In genomic region chr13:31191344-31192139, GRCm38 (mm10) we compare ENCODE assay signal across 18 mouse cellular contexts.
"Had no signal": no experiment of that assay in that cellular context is flagged by ENCODE, and none has a peak within 500 bp of the region (broad histone marks: within the 10 kb centered on the region; RNA-seq: fewer than 3 reads in every experiment).

No protein-coding gene starts in this region.

- H3K4me1 ChIP-seq: midbrain, embryonic 10.5 days; midbrain, embryonic 12.5 days; neural tube, embryonic 13.5 days; neural tube, embryonic 15.5 days; stomach, embryonic 15.5 days had no signal

- H3K27ac ChIP-seq: midbrain, embryonic 10.5 days; midbrain, embryonic 12.5 days; neural tube, embryonic 13.5 days; neural tube, embryonic 15.5 days; stomach, embryonic 15.5 days had no signal

- DNase-seq: lung, adult 18-20 months; lung, embryonic 14.5 days; lung, postnatal 10 days; lung, postnatal 4 days; midbrain, embryonic 14.5 days; retina, postnatal 1 day; right cerebral cortex, adult 18-20 months; right cerebral cortex, postnatal 14 days; thymus, adult 18-20 months; thymus, postnatal 14 days; thymus, postnatal 36 days had no signal

- H3K36me3 ChIP-seq: midbrain, embryonic 10.5 days; midbrain, embryonic 12.5 days; neural tube, embryonic 13.5 days; neural tube, embryonic 15.5 days; stomach, embryonic 15.5 days had no signal

- H3K27me3 ChIP-seq: midbrain, embryonic 12.5 days; neural tube, embryonic 13.5 days; neural tube, embryonic 15.5 days; stomach, embryonic 15.5 days had no signal

- H3K9ac ChIP-seq: lung, embryonic 14.5 days; midbrain, embryonic 12.5 days; neural tube, embryonic 13.5 days; neural tube, embryonic 15.5 days; stomach, embryonic 15.5 days had no signal

- H3K4me2 ChIP-seq: lung, embryonic 14.5 days; midbrain, embryonic 12.5 days; neural tube, embryonic 13.5 days; neural tube, embryonic 15.5 days; stomach, embryonic 15.5 days had no signal

- ATAC-seq: midbrain, embryonic 16.5 days had no signal

- H3K9me3 ChIP-seq: midbrain, embryonic 10.5 days; midbrain, embryonic 12.5 days; neural tube, embryonic 13.5 days; neural tube, embryonic 15.5 days; stomach, embryonic 15.5 days had no signal

- H3K4me3 ChIP-seq: midbrain, embryonic 10.5 days; midbrain, embryonic 12.5 days; myocyte; neural tube, embryonic 13.5 days; neural tube, embryonic 15.5 days; stomach, embryonic 15.5 days had no signal
